Mouse (Mus musculus): ENCODE measurements around the gene Daam2. TPM values are rescaled to one million over a fixed set of nuclear protein-coding genes. Genes with fewer than 3 reads are reported as not detected.

Gene Daam2
- polyA plus RNA-seq (2014; fragmentation: Illumina TruSeq; extraction: RNeasy Lipid Tissue Mini Kit (QIAGEN cat#74804); ENCODE audit: low read depth, low replicate concordance), result 15.4 TPM

DNA sequence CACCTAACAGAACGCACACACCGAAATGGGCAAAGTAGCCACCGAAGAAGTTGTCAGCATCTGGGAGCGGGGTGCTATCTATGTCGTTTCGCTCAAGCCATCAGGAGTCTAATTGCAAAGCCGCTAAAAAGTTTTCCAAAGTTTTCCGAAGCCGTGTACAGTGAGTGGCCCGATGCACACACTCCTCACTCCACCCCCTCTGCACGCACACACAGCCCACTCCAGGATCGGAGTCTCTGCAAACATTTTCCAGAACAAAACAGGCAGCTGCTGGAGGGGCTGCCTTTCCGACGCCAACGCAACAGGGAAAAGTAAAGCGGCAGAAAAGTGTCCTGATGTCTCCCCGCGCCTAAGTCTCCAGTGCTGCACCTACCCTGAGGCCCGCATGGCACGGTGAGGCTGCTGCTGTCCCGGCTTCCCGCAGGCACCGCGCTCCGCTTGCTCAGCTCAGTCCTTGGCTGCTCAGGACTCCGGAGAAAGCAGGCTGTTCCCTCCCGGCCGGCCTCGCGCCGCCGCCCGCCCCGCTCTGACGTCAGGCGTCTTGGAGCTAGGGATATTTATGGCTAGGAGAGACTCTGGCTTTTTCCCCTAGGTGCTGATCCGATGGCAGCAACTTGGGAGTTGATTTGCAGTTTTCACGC, at the start of gene Daam2:
Gene Daam2, minus strand, starts transcription at position 514 of the 641 bp plus-strand sequence.

DNA sequence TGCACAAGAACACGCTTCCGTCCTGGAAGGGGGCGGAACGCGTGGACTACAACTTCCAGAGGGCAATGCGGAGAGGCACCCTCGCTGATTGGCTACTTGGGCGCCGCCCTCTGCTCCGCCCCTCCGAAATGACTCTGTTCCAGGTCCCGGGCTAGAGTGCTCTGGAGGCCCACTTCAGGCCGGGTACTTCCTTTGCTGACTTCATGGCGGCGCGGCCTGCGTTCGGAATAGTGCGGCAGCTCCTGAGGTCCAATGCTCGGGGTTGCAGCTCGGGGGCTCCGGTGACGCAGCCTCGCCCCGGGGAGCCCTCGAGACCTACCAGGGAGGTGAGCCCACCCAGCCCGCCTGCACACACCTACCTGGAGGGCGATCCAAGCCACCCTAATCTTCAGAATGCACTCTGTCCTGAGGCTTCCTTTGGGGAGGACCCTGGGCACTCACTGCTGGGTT, 135.9 kb downstream of the Daam2 start, which contains the start of gene Mocs1:
Gene Mocs1, plus strand, starts transcription at position 124 of the 450 bp plus-strand sequence.

Other genes with a start within 250 kb of the Daam2 start
- gene Mocs1, start 136.0 kb downstream of the Daam2 start, polyA plus RNA-seq (2014; fragmentation: Illumina TruSeq; extraction: RNeasy Lipid Tissue Mini Kit (QIAGEN cat#74804); ENCODE audit: low read depth, low replicate concordance), result 0.48 TPM
- gene Kif6, start 50.8 kb upstream of the Daam2 start, polyA plus RNA-seq (2014; fragmentation: Illumina TruSeq; extraction: RNeasy Lipid Tissue Mini Kit (QIAGEN cat#74804); ENCODE audit: low read depth, low replicate concordance), result 11.8 TPM